Mouse (Mus musculus): Measurements from ENCODE around the gene Phkg1.

DNA sequence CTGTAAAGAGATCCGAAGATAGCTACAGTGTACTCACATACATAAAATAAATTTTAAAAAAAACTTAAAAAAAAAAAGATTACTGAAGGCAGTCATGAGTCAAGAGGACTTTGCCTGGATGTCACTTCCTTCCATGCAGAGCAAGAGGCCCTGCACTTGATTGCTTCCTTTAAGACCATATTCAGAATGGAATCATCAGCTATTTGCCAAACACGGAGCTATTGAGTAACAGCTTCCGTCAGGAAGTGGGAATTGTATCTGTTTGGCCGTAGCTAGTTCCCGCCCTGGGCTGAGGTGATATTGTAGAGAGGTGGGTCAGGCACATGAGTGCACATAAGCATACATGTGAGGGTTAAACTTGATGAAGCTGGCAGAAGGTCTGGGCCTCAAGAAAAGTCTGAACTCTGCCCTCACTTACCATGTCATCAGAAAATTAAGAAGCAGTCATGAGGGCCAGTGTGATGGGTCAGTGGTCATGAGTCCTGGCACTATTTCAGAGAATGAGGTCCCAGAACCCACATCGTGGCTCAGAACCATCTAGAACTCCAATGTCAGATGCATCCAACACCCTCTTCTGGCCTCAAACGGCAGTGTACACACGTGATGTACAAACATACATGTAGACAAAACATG lies 26.6 kb upstream of the Phkg1 start:
- TF ChIP-seq CTCF (IDR thresholded peaks at IDR 0.05; ENCODE audit: insufficient read depth, low read length), result no peak
- TF ChIP-seq POLR2A (IDR thresholded peaks at IDR 0.05; ENCODE audit: borderline replicate concordance, extremely low read depth, low read depth, low read length), result no peak

Data from lung, adult 2 months (tissue).